In the genomic region with DNA sequence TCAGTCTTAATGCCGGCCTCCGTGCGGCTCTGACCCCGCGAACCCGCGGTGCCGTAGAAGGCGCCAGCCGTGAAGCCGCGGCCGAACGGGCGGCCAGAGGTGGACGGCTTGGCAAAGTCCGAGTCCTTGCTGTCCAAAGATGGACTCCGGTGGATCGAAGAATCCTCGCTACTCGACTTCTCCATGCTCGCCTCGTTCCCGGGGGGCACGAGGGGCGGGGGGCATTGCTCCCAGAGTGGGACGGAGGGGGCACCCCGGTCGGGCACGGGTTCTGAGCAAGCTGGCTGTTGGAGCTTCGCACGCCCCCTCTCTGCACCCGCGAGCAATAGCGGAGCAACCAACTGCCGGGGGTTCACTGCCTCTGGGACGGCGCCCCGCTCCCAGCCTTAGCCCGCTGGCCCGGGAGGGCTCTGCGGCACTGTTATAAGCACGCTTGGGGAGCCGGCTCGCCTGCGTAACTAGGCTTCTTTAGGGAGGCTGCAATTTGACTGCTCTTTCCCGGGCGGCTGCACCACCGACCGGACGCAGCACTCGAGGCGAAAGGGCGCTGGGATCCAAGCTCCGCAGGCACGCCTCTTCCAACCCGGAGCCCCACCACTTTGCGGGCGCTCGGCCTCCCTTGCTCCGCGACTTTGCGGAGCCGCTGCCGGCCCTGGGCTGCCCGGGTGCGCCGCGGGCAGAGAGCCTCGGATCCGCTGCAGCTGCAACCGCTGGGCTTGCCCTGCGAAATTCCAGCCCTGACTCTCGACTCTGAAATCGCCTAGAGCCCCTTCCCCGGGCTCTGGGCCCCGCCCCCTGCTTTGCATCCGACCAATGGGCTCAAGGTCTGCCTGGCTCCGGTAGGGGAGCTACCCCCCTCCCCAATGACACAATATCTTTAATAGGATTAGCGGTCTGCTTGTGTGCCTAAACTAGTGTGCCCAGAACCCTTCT, we compare ENCODE assay signal across 8 mouse cellular contexts.
A peak's percentile ranks its signal among the peaks of the same experiment; 100 is the strongest.
DNase-seq lines count a peak whose midpoint lies in the region; ATAC-seq and TF ChIP-seq lines count a peak whose summit lies in the region.

No protein-coding gene starts in this region.

- H3K9me3 ChIP-seq in midbrain, embryonic 14.5 days (ENCODE audit: control insufficient read depth, low read length) = no peaks in the 10 kb centered on the region

- peaks cover 27% of the 10 kb centered on the region for H3K4me1 ChIP-seq in midbrain, embryonic 14.5 days (ENCODE audit: control insufficient read depth, insufficient read depth, low read length)
- H3K4me1 ChIP-seq in testis, adult 2 months (ENCODE audit: control insufficient read depth, insufficient read depth, low read length) = peaks cover 13% of the 10 kb centered on the region

- DNase-seq in CD4-positive, CD25-positive, alpha-beta regulatory T cell, adult 2 months (ENCODE audit: low read depth, low spot score) = peak; percentile 43
- peak; percentile 82 for DNase-seq in cerebellum, adult 8-10 months
- DNase-seq in forelimb bud, embryonic 11.5 days (ENCODE audit: low read depth, low spot score) = peak; percentile 91
- peak; percentile 50 to 59 for DNase-seq in left cerebral cortex, postnatal 36 days (ENCODE audit: low spot score in 2 of 2)
- DNase-seq in midbrain, embryonic 14.5 days = peak; percentile 91

- WGBS in midbrain, embryonic 14.5 days = under 1% methylated on average over 80 of the region's 80 CpGs

- no peak for TF ChIP-seq CTCF in testis, adult 2 months (IDR thresholded peaks at IDR 0.05; ENCODE audit: control insufficient read depth, insufficient read depth, insufficient replicate concordance, low read depth, low read length)

- H3K36me3 ChIP-seq in midbrain, embryonic 14.5 days (ENCODE audit: control insufficient read depth, insufficient read depth, low read length) = no peaks in the 10 kb centered on the region
- no peaks in the 10 kb centered on the region for H3K36me3 ChIP-seq in testis, adult 2 months (ENCODE audit: control insufficient read depth, insufficient read depth, low read length)

- no peak for TF ChIP-seq POLR2A in testis, adult 2 months (IDR thresholded peaks at IDR 0.05; ENCODE audit: control insufficient read depth, low read depth, low read length)

- no peak for ATAC-seq in CD4-positive, CD25-positive, alpha-beta regulatory T cell, adult 4 months
- peak; percentile 25 to 36; a peak in 2 of 4 replicates for ATAC-seq in hematopoietic stem cell, adult 5-6 weeks (replicated peaks in 1 of 2; ENCODE audit: insufficient read depth in 1 of 2, low FRiP score in 2 of 2, low TSS enrichment in 1 of 2, low read depth in 1 of 2, poor library complexity in 2 of 2, severe bottlenecking in 2 of 2)
- ATAC-seq in midbrain, embryonic 14.5 days (ENCODE audit: low FRiP score, low TSS enrichment) = peak; percentile 84

- H3K9ac ChIP-seq in midbrain, embryonic 14.5 days (replicated peaks; ENCODE audit: low read length) = peak overlapping the region; percentile 47

- intact Hi-C loops in left cerebral cortex, postnatal 36 days (cut with DNase I) = loop anchor here (2.0 to 5.0 kb wide), 3 partner anchors 56 to 110 kb away; no protein-coding TSS in a partner anchor

- H3K4me2 ChIP-seq in midbrain, embryonic 14.5 days (ENCODE audit: low read length) = peak overlapping the region; percentile 87

- H3K27ac ChIP-seq in midbrain, embryonic 14.5 days (replicated peaks; ENCODE audit: low read depth, low read length) = peak overlapping the region; percentile 68
- no peak overlapping the region for H3K27ac ChIP-seq in testis, adult 2 months (ENCODE audit: control insufficient read depth, insufficient read depth, low read depth, low read length)

- H3K27me3 ChIP-seq in midbrain, embryonic 14.5 days (ENCODE audit: control insufficient read depth, insufficient read depth, low read length) = peaks cover 14% of the 10 kb centered on the region
- no peaks in the 10 kb centered on the region; the same call in 1 of the 2 replicates for H3K27me3 ChIP-seq in testis, adult 2 months (ENCODE audit: control insufficient read depth, insufficient read depth, low read length)

- H3K4me3 ChIP-seq in midbrain, embryonic 14.5 days (replicated peaks; ENCODE audit: low read depth, low read length) = peak overlapping the region; percentile 46
- H3K4me3 ChIP-seq in testis, adult 2 months (ENCODE audit: control insufficient read depth, low read depth, low read length) = peak overlapping the region; percentile 57
